Mouse (Mus musculus) heart, postnatal 14 days (tissue): ENCODE results near the gene Tmem270. TPM values are rescaled to one million over a fixed set of nuclear protein-coding genes. Genes with fewer than 3 reads are reported as not detected.

Experiments used
- total RNA-seq, 2 experiments: library from RNA; stranded (reverse); gene quantifications; 2 replicates each; pipeline ENCODE4 v1.2.3; 2021

The Tmem270 gene
- total RNA-seq, 2 experiments from 2014 or later, result not detected

Other genes with a start within 250 kb of the Tmem270 start
- gene Limk1, start 218.1 kb downstream of the Tmem270 start, total RNA-seq, result 1 to 10 TPM; 7.3 to 8.1 TPM
- gene Eln, start 159.4 kb downstream of the Tmem270 start, total RNA-seq, result 100 to 1,000 TPM; 409 to 606 TPM
- gene Cldn13, start 8.8 kb upstream of the Tmem270 start, total RNA-seq, result not detected
- 1 to 10 TPM; 5.7 to 5.9 TPM for gene Mettl27, start 25.6 kb upstream of the Tmem270 start, total RNA-seq
- gene Cldn4, start 40.2 kb upstream of the Tmem270 start, total RNA-seq, result under 1 TPM; 0.14 to 0.59 TPM
- 1 to 10 TPM in 1 of 2 experiments, under 1 TPM in 1; 0.22 to 1.4 TPM for gene Cldn3, start 79.5 kb upstream of the Tmem270 start, total RNA-seq
- 10 to 100 TPM; 61.4 to 65.0 TPM for gene Abhd11, start 102.4 kb upstream of the Tmem270 start, total RNA-seq
- gene Stx1a, start 116.7 kb upstream of the Tmem270 start, total RNA-seq, result 1 to 10 TPM; 2.6 to 4.3 TPM
- gene Dnajc30, start 157.5 kb upstream of the Tmem270 start, total RNA-seq, result 10 to 100 TPM; 25.9 to 26.2 TPM
- gene Bud23, start 158.2 kb upstream of the Tmem270 start, total RNA-seq, result 10 to 100 TPM; 24.9 to 26.8 TPM
- gene Vps37d, start 171.5 kb upstream of the Tmem270 start, total RNA-seq, result 1 to 10 TPM in 1 of 2 experiments, under 1 TPM in 1; 0.98 to 1.2 TPM
- gene Mlxipl, start 183.2 kb upstream of the Tmem270 start, total RNA-seq, result 10 to 100 TPM; 16.5 to 28.8 TPM
- gene Tbl2, start 242.9 kb upstream of the Tmem270 start, total RNA-seq, result 10 to 100 TPM; 12.3 to 13.5 TPM